Mouse (Mus musculus) lung, adult 2 months (tissue): ENCODE data around the gene Pde2a.

ENCODE experiments used
- CTCF ChIP-seq: fragments of 200-500 bp; IDR thresholded peaks from 2 replicates; pipeline ENCODE4 v1.5.1; 2011; ENCODE audit warnings: mild to moderate bottlenecking, low read length, control low read depth; ENCODE audit not compliant: insufficient read depth
- POLR2A ChIP-seq: fragments of 200-500 bp; IDR thresholded peaks from 2 replicates; pipeline ENCODE4 v1.6.1; 2011; ENCODE audit warnings: low read depth, mild to moderate bottlenecking, control low read depth, low read length, borderline replicate concordance; ENCODE audit errors: extremely low read depth

DNA sequence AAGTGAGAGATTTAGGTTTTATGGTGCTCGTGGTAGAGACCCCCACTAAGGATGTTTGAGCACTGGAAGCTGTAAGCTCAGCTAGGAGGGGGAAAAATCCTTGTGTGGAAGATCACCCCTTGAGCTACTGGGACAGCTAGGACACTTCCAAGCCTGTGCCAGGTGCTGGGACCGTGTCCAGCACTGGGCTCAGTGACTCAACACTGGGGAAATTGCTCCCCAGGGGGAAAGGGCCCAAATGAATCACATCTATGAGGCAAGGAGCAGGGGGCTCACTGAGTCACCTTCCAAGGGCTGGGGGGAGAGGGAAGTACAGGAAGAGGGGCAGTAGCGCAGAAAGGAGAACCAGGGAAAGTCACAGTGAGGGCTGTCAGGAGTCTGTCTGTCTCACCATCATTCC is 28.4 kb downstream of the Pde2a start:
- TF ChIP-seq CTCF (no peak), POLR2A (no peak)
